Mouse (Mus musculus) heart, adult 2 months (tissue): ENCODE data around the gene Mroh8. TPM values are rescaled to one million over a fixed set of nuclear protein-coding genes. Genes with fewer than 3 reads are reported as not detected.
A peak's percentile ranks its signal among the peaks of the same experiment; 100 is the strongest.

Source experiments
- DNase-seq, 2 experiments: peaks; one replicate each; pipeline ENCODE4 v3.0.0; 2021
- H3K27ac ChIP-seq: fragments of 200-600 bp; 2 replicates; pipeline ENCODE4 v1.8.1; 2022
- H3K27me3 ChIP-seq: fragments of 200-500 bp; 2 replicates; pipeline ENCODE4 v1.6.1; 2012; ENCODE audit warnings: mild to moderate bottlenecking, low read length, inconsistent platforms, mixed read lengths; ENCODE audit not compliant: control insufficient read depth, insufficient read depth
- H3K36me3 ChIP-seq: fragments of 200-500 bp; 2 replicates; pipeline ENCODE4 v1.6.1; 2012; ENCODE audit warnings: low read length, inconsistent platforms; ENCODE audit not compliant: control insufficient read depth, insufficient read depth
- H3K4me1 ChIP-seq: fragments of 200-500 bp; 2 replicates; pipeline ENCODE4 v1.6.1; 2011; ENCODE audit warnings: low read length; ENCODE audit not compliant: control insufficient read depth, insufficient read depth
- H3K4me3 ChIP-seq: fragments of 200-600 bp; 2 replicates; pipeline ENCODE4 v1.8.1; 2022
- H3K79me2 ChIP-seq: fragments of 200-500 bp; replicated peaks from 2 replicates; pipeline ENCODE4 v1.6.1; 2012; ENCODE audit warnings: mild to moderate bottlenecking, inconsistent platforms, low read length, moderate library complexity, mixed read lengths; ENCODE audit not compliant: control insufficient read depth, insufficient read depth
- H3K9ac ChIP-seq: fragments of 200-500 bp; 2 replicates; pipeline ENCODE4 v1.6.1; 2012; ENCODE audit warnings: low read depth, mild to moderate bottlenecking, control low read depth, inconsistent platforms, low read length, mixed read lengths
- CTCF ChIP-seq: fragments of 200-600 bp; IDR thresholded peaks from 2 replicates; pipeline ENCODE4 v1.8.1; 2022; ENCODE audit warnings: antibody characterized with exemption, mild to moderate bottlenecking, moderate library complexity
- EP300 ChIP-seq: fragments of 200-500 bp; IDR thresholded peaks from 2 replicates; pipeline ENCODE4 v1.6.1; 2011; ENCODE audit warnings: low read depth, low read length, control low read depth; ENCODE audit not compliant: insufficient read depth
- POLR2A ChIP-seq: fragments of 200-500 bp; IDR thresholded peaks from 2 replicates; pipeline ENCODE4 v1.6.1; 2011; ENCODE audit warnings: mild to moderate bottlenecking, low read depth, low read length, control low read depth; ENCODE audit not compliant: insufficient read depth
- WGBS: fragments of 180-500 bp; shearing (Covaris S2); methylation state at CpG from one replicate; pipeline ENCODE4 v1.1.7; 2018; 5-methylcytosine and 5-hydroxymethylcytosine counted together
- intact Hi-C: fragments of 180-260 bp; cut with DNase I; formaldehyde crosslinking; loops from one replicate; pipeline ENCODE4 v1.15.1; 2025
- polyA plus RNA-seq: library from polyadenylated mRNA; depleted of rRNA; stranded (reverse); fragments of >200 nt; gene quantifications from 2 replicates; pipeline ENCODE4 v1.2.3, GENCODE M21; 2012
- total RNA-seq, 2 experiments: library from RNA; stranded (reverse); gene quantifications; 2 replicates each; pipeline ENCODE4 v1.2.3; 2021

Mroh8 gene
- total and polyA plus RNA-seq, 3 experiments, result 0.08 to 0.21 (median 0.18) TPM

GRCm38 (mm10) chr2:157220108-157220507 is 59.2 kb downstream of the Mroh8 start:
- no peak overlapping the region for H3K4me3 ChIP-seq
- H3K9ac ChIP-seq, result no peak overlapping the region
- TF ChIP-seq POLR2A (no peak), CTCF (no peak), EP300 (no peak)
- no peaks in the 10 kb centered on the region for H3K27me3 ChIP-seq
- 77% methylated on average over 6 of the region's 6 CpGs for WGBS
- H3K36me3 ChIP-seq, result no peaks in the 10 kb centered on the region
- H3K4me1 ChIP-seq, result no peaks in the 10 kb centered on the region
- no peaks in the 10 kb centered on the region for H3K79me2 ChIP-seq
- DNase-seq, result no peak
- intact Hi-C loops, result no loop called here
- no peak overlapping the region for H3K27ac ChIP-seq

- WGBS, result 85% methylated on average over 7 of the region's 7 CpGs
- DNase-seq, result no peak
- intact Hi-C loops, result no loop called here
- no peaks in the 10 kb centered on the region for H3K79me2 ChIP-seq
- TF ChIP-seq POLR2A, result no peak
- no peak for TF ChIP-seq CTCF
- TF ChIP-seq EP300, result no peak
- H3K4me1 ChIP-seq, result no peaks in the 10 kb centered on the region; the same call in 1 of the 2 replicates
- no peaks in the 10 kb centered on the region for H3K36me3 ChIP-seq
- no peak overlapping the region for H3K27ac ChIP-seq
- no peaks in the 10 kb centered on the region for H3K27me3 ChIP-seq
- H3K4me3 ChIP-seq, result no peak overlapping the region
- H3K9ac ChIP-seq, result no peak overlapping the region
Observed at GRCm38 (mm10) chr2:157211731-157212130, 67.6 kb downstream of the Mroh8 start.

- Histone ChIP-seq H3K4me3 (peak within 1 kb of the TSS; percentile 96), H3K27me3 (no peaks in the 10 kb centered on the region), H3K36me3 (peaks cover 2% of the 10 kb centered on the region; the same call in 1 of the 2 replicates), H3K27ac (peak within 1 kb of the TSS; percentile 81), H3K79me2 (no peaks in the 10 kb centered on the region), H3K4me1 (no peaks in the 10 kb centered on the region; the same call in none of the 2 replicates), H3K9ac (peak within 1 kb of the TSS; percentile 90)
- WGBS, result 1% methylated on average over 73 of the region's 73 CpGs
- DNase-seq, result peak; percentile 92 to 93
- intact Hi-C loops, result loop anchor here (2.0 to 5.0 kb wide), 3 partner anchors 54 to 73 kb away; partner anchors contain the start of genes Mroh8, Rpn2 and Samhd1
- TF ChIP-seq POLR2A, result peak; percentile 73
- peak; percentile 53; the same call in 1 of the 2 replicates for TF ChIP-seq EP300
- TF ChIP-seq CTCF, result peak; percentile 48
Observed at GRCm38 (mm10) chr2:157204366-157205218, 74.8 kb downstream of the Mroh8 start, which contains the start of gene Rbl1. Rbl1 (minus strand) TSS chr2:157204534.

- no peaks in the 10 kb centered on the region; the same call in none of the 2 replicates for H3K4me1 ChIP-seq
- H3K4me3 ChIP-seq, result peak overlapping the region; percentile 96
- TF ChIP-seq CTCF (no peak), EP300 (no peak), POLR2A (no peak)
- peaks cover 2% of the 10 kb centered on the region; the same call in 1 of the 2 replicates for H3K36me3 ChIP-seq
- WGBS, result 2% methylated on average over 45 of the region's 49 CpGs
- no peaks in the 10 kb centered on the region for H3K27me3 ChIP-seq
- H3K27ac ChIP-seq, result peak overlapping the region; percentile 81
- peak in 1 of 2 experiments; percentile 56 for DNase-seq
- intact Hi-C loops, result loop anchor here (2.0 to 5.0 kb wide), 3 partner anchors 55 to 74 kb away; partner anchors contain the start of genes Mroh8, Rpn2 and Samhd1
- peak overlapping the region; percentile 90 for H3K9ac ChIP-seq
- H3K79me2 ChIP-seq, result no peaks in the 10 kb centered on the region
Observed at GRCm38 (mm10) chr2:157203459-157204365, 75.6 kb downstream of the Mroh8 start.

- H3K9ac ChIP-seq, result no peak overlapping the region
- no peak for DNase-seq
- H3K27me3 ChIP-seq, result no peaks in the 10 kb centered on the region
- H3K79me2 ChIP-seq, result no peaks in the 10 kb centered on the region
- TF ChIP-seq CTCF (no peak), EP300 (no peak), POLR2A (no peak)
- H3K4me3 ChIP-seq, result no peak overlapping the region
- intact Hi-C loops, result loop anchor here (5.0 kb wide), 2 partner anchors 66 to 74 kb away; partner anchors contain the start of genes Mroh8, Rpn2 and Samhd1
- H3K36me3 ChIP-seq, result peaks cover 2% of the 10 kb centered on the region; the same call in 1 of the 2 replicates
- H3K4me1 ChIP-seq, result no peaks in the 10 kb centered on the region; the same call in none of the 2 replicates
- H3K27ac ChIP-seq, result no peak overlapping the region
Observed at GRCm38 (mm10) chr2:157203026-157203425, 76.3 kb downstream of the Mroh8 start.
